Mouse (Mus musculus): Measurements from ENCODE around the gene Kcnj6. TPM values are rescaled to one million over a fixed set of nuclear protein-coding genes. Genes with fewer than 3 reads are reported as not detected.

The Kcnj6 gene
- total RNA-seq, 2 experiments from 2014 or later: not detected

DNA sequence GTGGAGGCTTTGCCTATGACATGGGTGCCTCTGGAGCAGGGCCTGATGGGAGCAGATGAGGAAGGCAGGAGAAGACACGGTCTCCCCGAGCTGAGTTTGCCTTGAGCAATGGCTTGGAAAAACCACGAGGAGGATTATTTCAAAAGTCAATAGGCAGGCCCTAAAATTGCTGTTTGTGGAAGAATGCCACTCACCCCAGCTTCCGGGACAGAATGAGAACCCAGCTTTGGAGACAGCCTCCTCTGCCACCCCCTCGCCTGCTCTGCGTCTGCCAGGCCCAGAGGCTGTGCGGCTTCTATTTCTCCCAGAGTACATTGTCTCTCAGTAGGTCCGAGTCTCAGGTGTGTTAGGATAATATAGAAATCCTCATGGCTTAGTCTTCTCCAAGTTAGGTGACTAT is 64.8 kb downstream of the Kcnj6 start:
- no peak for DNase-seq (ENCODE audit: low spot score)

- no peak for DNase-seq (ENCODE audit: low spot score)
Observed at GRCm38 (mm10) chr16:94931343-94932301, 65.9 kb downstream of the Kcnj6 start.

DNA sequence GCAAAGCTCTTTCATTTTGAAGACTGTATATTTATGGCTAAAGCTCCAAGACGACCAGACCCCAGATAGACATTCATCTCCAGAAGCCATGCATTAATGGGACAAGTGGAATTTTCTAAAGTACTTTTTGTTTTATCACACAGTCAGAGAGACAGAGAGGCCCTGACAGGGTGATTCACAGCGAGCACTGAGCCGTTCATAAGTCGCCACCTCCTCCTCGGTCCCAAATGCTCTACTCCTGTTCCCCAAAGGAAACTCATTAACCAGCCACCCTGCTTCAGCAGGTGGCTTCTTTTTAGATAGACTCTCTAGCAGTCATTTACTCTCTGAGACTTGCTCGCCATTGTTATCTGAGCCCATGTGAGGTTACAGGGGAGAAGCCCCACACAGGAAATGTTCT is 72.1 kb downstream of the Kcnj6 start:
- DNase-seq (ENCODE audit: low spot score): no peak

- DNase-seq (ENCODE audit: low spot score): no peak
Observed at GRCm38 (mm10) chr16:94919177-94919576, 78.3 kb downstream of the Kcnj6 start.

GRCm38 (mm10) chr16:94906026-94906425 is 91.5 kb downstream of the Kcnj6 start:
- no peak for DNase-seq (ENCODE audit: low spot score)

GRCm38 (mm10) chr16:94898832-94899231 is 98.7 kb downstream of the Kcnj6 start:
- no peak for DNase-seq (ENCODE audit: low spot score)

GRCm38 (mm10) chr16:94892162-94892650 is 105.3 kb downstream of the Kcnj6 start:
- no peak for DNase-seq (ENCODE audit: low spot score)

DNA sequence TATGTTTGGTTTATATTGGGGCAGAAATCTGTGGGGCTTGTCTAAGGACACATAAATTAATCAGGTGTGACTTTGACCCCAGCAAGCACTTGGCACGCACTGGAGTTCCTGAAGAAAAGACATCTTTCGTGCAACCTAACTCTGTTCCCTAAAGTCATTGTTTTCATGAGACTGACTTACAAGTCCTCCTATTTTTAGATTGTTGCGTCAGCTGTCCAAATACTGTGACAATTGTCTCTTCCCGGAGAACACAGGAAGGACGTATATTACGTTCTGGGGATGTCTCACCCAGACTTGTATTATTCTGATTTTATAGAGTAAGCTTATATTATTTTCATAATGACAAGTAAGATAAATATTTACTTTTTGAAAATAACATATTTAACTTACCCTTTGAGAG is 106.9 kb downstream of the Kcnj6 start:
- DNase-seq (ENCODE audit: low spot score): no peak

- DNase-seq (ENCODE audit: low spot score): no peak
Observed at GRCm38 (mm10) chr16:94890056-94890455, 107.4 kb downstream of the Kcnj6 start.

GRCm38 (mm10) chr16:94888554-94888953 is 108.9 kb downstream of the Kcnj6 start:
- DNase-seq (ENCODE audit: low spot score): no peak

DNA sequence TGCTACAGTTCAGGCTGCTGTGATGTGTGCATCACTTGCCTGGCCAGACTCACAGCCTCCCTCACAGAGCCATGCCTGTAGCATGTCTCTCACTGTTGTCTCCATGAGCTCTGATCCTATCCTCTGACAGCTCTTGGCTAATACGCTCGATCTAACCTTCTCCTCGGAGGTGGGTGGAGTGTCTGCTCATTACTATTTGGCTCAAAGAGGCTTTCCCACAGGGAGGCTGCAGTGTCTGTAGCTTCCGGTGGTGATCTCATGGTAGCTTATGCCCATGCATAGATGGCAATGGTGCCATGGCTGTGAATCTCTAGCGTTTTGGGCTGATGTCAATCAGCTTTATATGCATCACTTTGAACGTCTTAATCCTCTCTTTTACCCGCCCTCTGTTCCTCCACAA is 111.1 kb downstream of the Kcnj6 start:
- no peak for DNase-seq (ENCODE audit: low spot score)

- no peak for DNase-seq (ENCODE audit: low spot score)
Observed at GRCm38 (mm10) chr16:94885062-94885461, 112.4 kb downstream of the Kcnj6 start.

DNA sequence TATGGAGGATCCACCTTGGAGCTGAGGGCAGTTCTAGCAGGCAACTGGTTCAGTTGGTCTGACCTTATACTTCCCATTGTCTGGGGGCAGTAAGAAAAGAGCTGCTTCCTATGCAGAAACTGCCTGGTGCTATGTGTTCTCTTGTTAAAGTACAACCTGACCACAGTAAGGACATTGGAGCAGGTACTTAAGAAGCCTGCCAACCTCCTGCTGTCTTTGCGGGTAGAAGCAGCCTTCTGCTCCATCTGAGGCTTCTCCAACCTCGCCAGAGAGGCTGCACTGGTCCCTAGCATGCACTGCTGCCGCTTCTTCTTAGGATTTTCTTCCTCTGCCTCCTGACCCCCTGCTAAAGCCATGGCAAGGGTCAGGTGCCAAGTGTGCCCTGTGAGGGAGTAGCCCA is 113.6 kb downstream of the Kcnj6 start:
- no peak for DNase-seq (ENCODE audit: low spot score)

GRCm38 (mm10) chr16:94883196-94883595 is 114.3 kb downstream of the Kcnj6 start:
- DNase-seq (ENCODE audit: low spot score): no peak

DNA sequence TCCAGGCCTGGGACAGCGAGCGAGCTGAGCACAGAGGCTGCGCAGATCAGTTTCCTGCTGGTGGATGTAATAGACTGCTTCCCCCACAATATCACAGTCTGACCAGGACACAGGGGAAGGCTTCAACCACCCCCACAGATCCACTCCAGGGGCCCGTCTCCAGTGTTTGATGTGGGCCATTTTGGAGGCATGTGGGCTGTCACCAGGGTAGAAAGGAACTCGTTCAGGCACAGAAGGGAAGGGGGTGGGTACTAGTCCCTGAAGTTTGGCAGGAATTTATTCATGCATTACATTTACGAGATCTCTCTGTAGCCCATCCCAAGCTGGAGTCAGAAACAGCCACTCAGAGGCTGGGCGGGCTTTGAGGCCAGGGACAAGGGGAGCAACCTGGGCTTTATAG is 115.4 kb downstream of the Kcnj6 start:
- no peak for DNase-seq (ENCODE audit: low spot score)

- no peak for DNase-seq (ENCODE audit: low spot score)
Observed at GRCm38 (mm10) chr16:94872614-94873272, 124.8 kb downstream of the Kcnj6 start.

- no peak for DNase-seq (ENCODE audit: low spot score)
Observed at GRCm38 (mm10) chr16:94868354-94868753, 129.1 kb downstream of the Kcnj6 start.

- no peak for DNase-seq (ENCODE audit: low spot score)
Observed at GRCm38 (mm10) chr16:94866300-94866956, 131.1 kb downstream of the Kcnj6 start.

- no peak for DNase-seq (ENCODE audit: low spot score)
Observed at GRCm38 (mm10) chr16:94865796-94866195, 131.7 kb downstream of the Kcnj6 start.

GRCm38 (mm10) chr16:94865101-94865500 is 132.4 kb downstream of the Kcnj6 start:
- no peak for DNase-seq (ENCODE audit: low spot score)

- no peak for DNase-seq (ENCODE audit: low spot score)
Observed at GRCm38 (mm10) chr16:94863475-94863874, 134.0 kb downstream of the Kcnj6 start.

DNA sequence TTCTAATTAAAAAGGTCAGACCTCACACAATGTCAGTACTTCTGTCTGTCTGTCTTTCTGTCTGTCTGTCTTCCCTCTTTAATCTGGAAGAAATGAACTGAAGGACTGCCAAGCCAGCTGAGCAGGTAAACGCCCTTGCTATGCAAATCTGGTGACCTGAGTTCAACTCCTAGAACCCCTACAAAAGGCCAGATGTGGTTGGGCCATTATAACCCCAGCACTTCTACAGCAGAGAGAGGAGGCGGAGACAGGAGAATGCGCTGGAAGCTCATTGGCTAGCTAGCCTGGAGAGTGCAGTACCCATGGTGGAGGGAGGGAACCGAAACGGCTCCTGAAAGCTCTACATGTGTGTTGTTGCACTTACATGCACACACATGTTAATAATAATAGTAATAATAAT is 141.5 kb downstream of the Kcnj6 start:
- DNase-seq (ENCODE audit: low spot score): no peak
